In genomic region chr4:53186573-53186972, GRCm38 (mm10) we compare ENCODE assay signal across 9 mouse cellular contexts. TPM values are rescaled to one million over a fixed set of nuclear protein-coding genes. Genes with fewer than 3 reads are reported as not detected.
DNase-seq lines count a peak whose midpoint lies in the region; ATAC-seq and TF ChIP-seq lines count a peak whose summit lies in the region.
"Had no signal": no experiment of that assay in that cellular context is flagged by ENCODE, and none has a peak within 500 bp of the region (broad histone marks: within the 10 kb centered on the region; RNA-seq: fewer than 3 reads in every experiment).

No protein-coding gene starts in this region.

- ATAC-seq in embryonic facial prominence, embryonic 14.5 days (ENCODE audit: low read depth) = no peak
- ATAC-seq in hindbrain, embryonic 14.5 days (ENCODE audit: low FRiP score) = no peak

- H3K4me2 ChIP-seq in embryonic facial prominence, embryonic 14.5 days (ENCODE audit: low read depth, low read length) = no peak overlapping the region
- no peak overlapping the region for H3K4me2 ChIP-seq in hindbrain, embryonic 14.5 days (replicated peaks)

- H3K4me3 ChIP-seq in left cerebral cortex, adult 2 months = no peak overlapping the region
- no peak overlapping the region for H3K4me3 ChIP-seq in embryonic facial prominence, embryonic 14.5 days (ENCODE audit: low read depth, low read length)
- no peak overlapping the region for H3K4me3 ChIP-seq in hindbrain, embryonic 14.5 days (replicated peaks; ENCODE audit: low read length)
- H3K4me3 ChIP-seq in small intestine, adult 2 months (ENCODE audit: low read depth, low read length) = no peak overlapping the region
- H3K4me3 ChIP-seq: erythroblast, embryonic 14.5 days had no signal

- 0 out of 2 replicates have a peak, but pooled peaks cover 7% of the 10 kb centered on the region for H3K4me1 ChIP-seq in embryonic facial prominence, embryonic 14.5 days (ENCODE audit: control insufficient read depth, insufficient read depth, low read length)
- no peaks in the 10 kb centered on the region for H3K4me1 ChIP-seq in hindbrain, embryonic 14.5 days (replicated peaks; ENCODE audit: control insufficient read depth, insufficient read depth, low read length)
- H3K4me1 ChIP-seq in small intestine, adult 2 months (ENCODE audit: control insufficient read depth, insufficient read depth, insufficient read length, low read length) = peaks cover 15% of the 10 kb centered on the region; the same call in 1 of the 2 replicates

- TF ChIP-seq POLR2A in small intestine, adult 2 months (IDR thresholded peaks at IDR 0.05; ENCODE audit: low read depth, low read length) = no peak

- H3K9me3 ChIP-seq in embryonic facial prominence, embryonic 14.5 days (ENCODE audit: control insufficient read depth, low read length) = no peaks in the 10 kb centered on the region
- no peaks in the 10 kb centered on the region for H3K9me3 ChIP-seq in hindbrain, embryonic 14.5 days (ENCODE audit: control insufficient read depth, low read length)

- 35% methylated on average over 4 of the region's 4 CpGs for WGBS in embryonic facial prominence, embryonic 14.5 days
- WGBS in hindbrain, embryonic 14.5 days = 58% methylated on average over 4 of the region's 4 CpGs
- 67% methylated on average over 4 of the region's 4 CpGs for WGBS in small intestine, adult 2 months

- H3K9ac ChIP-seq in embryonic facial prominence, embryonic 14.5 days (ENCODE audit: low read depth, low read length) = no peak overlapping the region
- H3K9ac ChIP-seq in hindbrain, embryonic 14.5 days = no peak overlapping the region

- no peaks in the 10 kb centered on the region for H3K36me3 ChIP-seq in embryonic facial prominence, embryonic 14.5 days (ENCODE audit: control insufficient read depth, insufficient read depth, low read length)
- no peaks in the 10 kb centered on the region for H3K36me3 ChIP-seq in hindbrain, embryonic 14.5 days (replicated peaks; ENCODE audit: control insufficient read depth, insufficient read depth)
- H3K36me3 ChIP-seq in small intestine, adult 2 months (ENCODE audit: control insufficient read depth, insufficient read depth, low read length) = no peaks in the 10 kb centered on the region

- no peaks in the 10 kb centered on the region for H3K27me3 ChIP-seq in embryonic facial prominence, embryonic 14.5 days (replicated peaks; ENCODE audit: control insufficient read depth, insufficient read depth, low read length)
- no peaks in the 10 kb centered on the region for H3K27me3 ChIP-seq in hindbrain, embryonic 14.5 days (ENCODE audit: control insufficient read depth, insufficient read depth, low read length)
- H3K27me3 ChIP-seq in small intestine, adult 2 months (ENCODE audit: control insufficient read depth, insufficient read depth, low read length) = no peaks in the 10 kb centered on the region

- no peak for DNase-seq in left cerebral cortex, adult 2 months (ENCODE audit: extremely low spot score in 1 of 2, low spot score in 2 of 2)
- no peak for DNase-seq in left cerebral cortex, postnatal 4 days
- DNase-seq in embryonic facial prominence, embryonic 14.5 days (ENCODE audit: low spot score) = no peak
- no peak for DNase-seq in hindbrain, embryonic 14.5 days (ENCODE audit: low spot score)
- DNase-seq in spleen, postnatal 4 days (ENCODE audit: low spot score in 2 of 2) = no peak
- no peak for DNase-seq in urinary bladder, adult 18-20 months (ENCODE audit: low spot score in 2 of 2)
- DNase-seq: retina, postnatal 1 day had no signal

- intact Hi-C loops in left cerebral cortex, adult 2 months (cut with DNase I) = no loop called here
- intact Hi-C loops in left cerebral cortex, postnatal 4 days (cut with DNase I) = no loop called here

- TF ChIP-seq CTCF in left cerebral cortex, adult 2 months (IDR thresholded peaks at IDR 0.05) = no peak
- TF ChIP-seq CTCF in small intestine, adult 2 months (IDR thresholded peaks at IDR 0.05; ENCODE audit: extremely low read depth, insufficient read length, insufficient replicate concordance, low read depth, low read length) = no peak

- H3K27ac ChIP-seq in left cerebral cortex, adult 2 months = peak overlapping the region; percentile 65; the same call in 1 of the 2 replicates
- 0 out of 2 replicates have a peak overlapping the region, but pooled peaks have one; percentile 31 for H3K27ac ChIP-seq in embryonic facial prominence, embryonic 14.5 days (replicated peaks; ENCODE audit: low read depth, low read length)
- H3K27ac ChIP-seq in hindbrain, embryonic 14.5 days = peak overlapping the region; percentile 62
- peak overlapping the region; percentile 71 for H3K27ac ChIP-seq in small intestine, adult 2 months (ENCODE audit: insufficient read depth, low read depth, low read length)

RNA-seq across cellular contexts. Expression of gene Abca1, which starts 26.9 kb away (rescaled TPM):
- 10 to 100 TPM; 17.0 to 19.5 TPM for total RNA-seq in left cerebral cortex, adult 2 months (2021)
- 10 to 100 TPM; 34.3 to 34.8 TPM for total RNA-seq in left cerebral cortex, postnatal 4 days (2021)
- polyA plus RNA-seq in embryonic facial prominence, embryonic 14.5 days (2014; fragmentation: Nextera tagmentation; extraction: Ambion mirVana) = 13.7 and 16.4 TPM in 2 replicates
- 17.3 and 18.8 TPM in 2 replicates for polyA plus RNA-seq in hindbrain, embryonic 14.5 days (2014; fragmentation: Nextera tagmentation; extraction: Ambion mirVana)
- polyA plus RNA-seq in small intestine, adult 2 months (2012; rRNA removed) = 0.70 and 2.8 TPM in 2 replicates
